Mouse (Mus musculus): ENCODE measurements at regions not wholly inside any gene's neighbourhood (a gene's known extent, or its start where the extent isn't known, plus 50 kb on each side); places are given as distances from the start of the nearest gene placed in this dataset.
"Not testable (repeated sequence)": the region's sequence is repeated elsewhere in the genome, so short reads cannot be mapped to it uniquely, and the experiment has no call there.

DNA sequence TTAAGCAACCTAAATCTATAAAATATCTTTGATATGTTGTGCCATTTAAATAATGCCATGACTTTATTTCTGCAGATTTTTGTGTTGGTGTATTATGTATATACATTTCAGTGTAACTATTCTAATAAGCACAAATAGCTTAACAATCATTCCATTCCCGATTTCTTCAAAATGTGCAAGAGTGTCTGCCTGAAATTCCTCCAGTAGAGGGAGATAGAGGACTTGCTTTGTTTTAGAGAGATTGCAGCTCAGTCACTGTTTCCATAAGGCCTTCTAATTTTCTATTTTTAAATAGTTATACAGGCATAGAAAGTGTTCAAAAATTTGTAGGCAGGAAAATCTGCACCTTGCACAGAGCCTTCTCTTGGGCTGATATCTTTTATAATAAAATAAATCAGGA lies 322.3 kb upstream of the Tacstd2 start:
- TF ChIP-seq CTCF (IDR thresholded peaks at IDR 0.05; ENCODE audit: low read depth, low read length); POLR2A (IDR thresholded peaks at IDR 0.05; ENCODE audit: insufficient read depth, low read length); EP300 (IDR thresholded peaks at IDR 0.05; ENCODE audit: insufficient read depth, low read depth, low read length): not testable (repeated sequence)
